Comparison of ENCODE assay signal across 9 mouse cellular contexts in the genomic region with DNA sequence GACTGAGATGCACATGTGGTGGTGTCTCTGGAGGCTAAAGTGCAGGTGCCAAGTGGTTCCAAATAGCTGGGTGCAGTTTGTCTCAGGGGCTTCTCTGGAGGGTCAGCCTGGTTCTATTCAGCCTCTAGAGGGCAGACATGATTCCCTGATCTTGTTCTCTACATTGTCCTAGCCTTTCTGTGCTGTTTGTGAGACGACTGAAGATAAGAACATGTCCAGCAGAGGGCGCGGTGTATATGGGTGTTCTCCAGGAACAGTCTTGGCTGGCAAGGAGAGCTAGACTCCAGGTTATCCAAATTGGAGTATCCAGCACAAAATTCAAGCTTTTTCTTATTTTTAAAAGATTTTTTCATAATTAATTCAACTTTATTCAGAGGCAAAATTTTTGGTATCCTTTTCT. TPM values are rescaled to one million over a fixed set of nuclear protein-coding genes. Genes with fewer than 3 reads are reported as not detected.
A peak's percentile ranks its signal among the peaks of the same experiment; 100 is the strongest.
DNase-seq lines count a peak whose midpoint lies in the region; ATAC-seq and TF ChIP-seq lines count a peak whose summit lies in the region.
"Not testable (repeated sequence)": the region's sequence is repeated elsewhere in the genome, so short reads cannot be mapped to it uniquely, and the experiment has no call there.
"Had no signal": no experiment of that assay in that cellular context is flagged by ENCODE, and none has a peak within 500 bp of the region (broad histone marks: within the 10 kb centered on the region; RNA-seq: fewer than 3 reads in every experiment).

No protein-coding gene starts in this region.

- H3K4me2 ChIP-seq in forebrain, postnatal 0 days (ENCODE audit: low read depth); lung, embryonic 14.5 days: not testable (repeated sequence)

- WGBS in forebrain, postnatal 0 days = 7% methylated on average over 3 of the region's 3 CpGs
- 8% methylated on average over 3 of the region's 3 CpGs for WGBS in hindbrain, embryonic 10.5 days
- WGBS in lung, embryonic 14.5 days = 2% methylated on average over 3 of the region's 3 CpGs

- ATAC-seq in G1E (ENCODE audit: extremely low read depth, insufficient number of reproducible peaks, low FRiP score, poor library complexity, severe bottlenecking) = peak; percentile 28; the same call in 1 of the 2 replicates
- peak; percentile 65 for ATAC-seq in forebrain, postnatal 0 days
- peak; percentile 47; the same call in 1 of the 2 replicates for ATAC-seq in lung, embryonic 14.5 days (ENCODE audit: insufficient read depth)

- DNase-seq in G1E (ENCODE audit: low spot score) = peak; percentile 2
- peak; percentile 40 to 51 for DNase-seq in cerebellum, adult 18-20 months
- peak; percentile 65 for DNase-seq in forebrain, postnatal 0 days
- DNase-seq in hindbrain, embryonic 10.5 days (ENCODE audit: low spot score) = peak; percentile 43
- DNase-seq in layer of hippocampus, adult 8-10 months (ENCODE audit: low spot score in 2 of 2) = peak; percentile 44 to 86
- peak; percentile 86 for DNase-seq in lung, embryonic 14.5 days
- DNase-seq in retina, postnatal 1 day = peak; percentile 81
- DNase-seq in urinary bladder, adult 18-20 months (ENCODE audit: low spot score in 2 of 2) = peak; percentile 20 to 28

- not testable (repeated sequence) for H3K9me3 ChIP-seq in G1E (replicated peaks); forebrain, postnatal 0 days (ENCODE audit: low read length); hindbrain, embryonic 10.5 days; lung, embryonic 14.5 days (ENCODE audit: low read depth, low read length)

- H3K27ac ChIP-seq in forebrain, postnatal 0 days (ENCODE audit: low read depth, low read length); hindbrain, embryonic 10.5 days; lung, embryonic 14.5 days (ENCODE audit: low read depth): not testable (repeated sequence)

- not testable (repeated sequence) for TF ChIP-seq CTCF in G1E (IDR thresholded peaks at IDR 0.05; ENCODE audit: low read depth, low read length)
- peak; percentile 64 for TF ChIP-seq CTCF in forebrain, postnatal 0 days (IDR thresholded peaks at IDR 0.05; ENCODE audit: low read depth)
- peak; percentile 67 for TF ChIP-seq CTCF in lung, embryonic 14.5 days (IDR thresholded peaks at IDR 0.05; ENCODE audit: low read depth)

- not testable (repeated sequence) for H3K4me3 ChIP-seq in G1E (ENCODE audit: low read depth, low read length); forebrain, postnatal 0 days (ENCODE audit: low read depth, low read length); hindbrain, embryonic 10.5 days; lung, embryonic 14.5 days (ENCODE audit: low read depth, low read length)

- H3K27me3 ChIP-seq in G1E (ENCODE audit: insufficient read depth, low read length); forebrain, postnatal 0 days (ENCODE audit: insufficient read depth, low read length); hindbrain, embryonic 10.5 days (ENCODE audit: insufficient read depth, poor library complexity, severe bottlenecking); lung, embryonic 14.5 days (ENCODE audit: insufficient read depth, low read length): not testable (repeated sequence)

- not testable (repeated sequence) for H3K36me3 ChIP-seq in G1E (replicated peaks); forebrain, postnatal 0 days (ENCODE audit: insufficient read depth); hindbrain, embryonic 10.5 days; lung, embryonic 14.5 days (ENCODE audit: insufficient read depth)

- H3K4me1 ChIP-seq in G1E (ENCODE audit: insufficient read depth, low read depth, low read length); forebrain, postnatal 0 days (ENCODE audit: insufficient read depth); hindbrain, embryonic 10.5 days (replicated peaks); lung, embryonic 14.5 days (ENCODE audit: insufficient read depth): not testable (repeated sequence)

- not testable (repeated sequence) for H3K9ac ChIP-seq in forebrain, postnatal 0 days; lung, embryonic 14.5 days

RNA-seq across cellular contexts. Expression of gene Gm5751, which starts 9.7 kb away (rescaled TPM):
- total RNA-seq in G1E (2014; fragmentation: Nextera tagmentation) = 95.6 and 101 TPM in 2 replicates
- 39.6 and 40.8 TPM in 2 replicates for total RNA-seq in G1E (2017)
- 0.19 and 1.2 TPM in 2 replicates for polyA plus RNA-seq in G1E (2012)
- not detected in 2 replicates for total RNA-seq in forebrain, postnatal 0 days (2014; rRNA removed)
- polyA plus RNA-seq in forebrain, postnatal 0 days (2015; fragmentation: Nextera tagmentation; extraction: Ambion mirVana) = not detected in 2 replicates
- not detected in 2 replicates for polyA plus RNA-seq in hindbrain, embryonic 10.5 days (2016; fragmentation: Nextera tagmentation; extraction: Ambion mirVana)
- total RNA-seq in layer of hippocampus, adult 8-10 months (2022) = not detected
- not detected in 2 replicates for polyA plus RNA-seq in lung, embryonic 14.5 days (2014; fragmentation: Nextera tagmentation; extraction: Ambion mirVana)
- polyA plus RNA-seq: liver, embryonic 15.5 days had no signal

RNA-seq across cellular contexts. Expression of gene Gm6592, which starts 20.5 kb away (rescaled TPM):
- total RNA-seq in G1E (2014; fragmentation: Nextera tagmentation) = not detected in 2 replicates
- not detected in 2 replicates for total RNA-seq in G1E (2017)
- polyA plus RNA-seq in G1E (2012) = not detected in 2 replicates
- not detected in 2 replicates for total RNA-seq in forebrain, postnatal 0 days (2014; rRNA removed)
- polyA plus RNA-seq in forebrain, postnatal 0 days (2015; fragmentation: Nextera tagmentation; extraction: Ambion mirVana) = not detected in 2 replicates
- not detected in 2 replicates for polyA plus RNA-seq in hindbrain, embryonic 10.5 days (2016; fragmentation: Nextera tagmentation; extraction: Ambion mirVana)
- total RNA-seq in layer of hippocampus, adult 8-10 months (2022) = not detected
- polyA plus RNA-seq in lung, embryonic 14.5 days (2014; fragmentation: Nextera tagmentation; extraction: Ambion mirVana) = not detected in 2 replicates
- polyA plus RNA-seq: liver, embryonic 15.5 days had no signal

RNA-seq across cellular contexts. Expression of gene B630019K06Rik, which starts 27.9 kb away (rescaled TPM):
- total RNA-seq in G1E (2014; fragmentation: Nextera tagmentation) (0.39 and 1.2 TPM in 2 replicates), G1E (2017) (0.11 and 0.12 TPM in 2 replicates)
- polyA plus RNA-seq in G1E (2012) = 0.15 TPM in 2 replicates
- total RNA-seq in forebrain, postnatal 0 days (2014; rRNA removed) = 40.1 and 60.1 TPM in 2 replicates
- 18.3 and 27.1 TPM in 2 replicates for polyA plus RNA-seq in forebrain, postnatal 0 days (2015; fragmentation: Nextera tagmentation; extraction: Ambion mirVana)
- 2.9 and 4.7 TPM in 2 replicates for polyA plus RNA-seq in hindbrain, embryonic 10.5 days (2016; fragmentation: Nextera tagmentation; extraction: Ambion mirVana)
- 10 to 100 TPM; 32.7 to 36.7 (median 33.4) TPM for total RNA-seq in layer of hippocampus, adult 8-10 months (2022)
- polyA plus RNA-seq in lung, embryonic 14.5 days (2014; fragmentation: Nextera tagmentation; extraction: Ambion mirVana) = 6.5 and 7.0 TPM in 2 replicates

Comparison
In these comparisons a context has a peak if more than half of its experiments do, and no peak if none do; other contexts are left out.
1. DNase-seq: peak in every context shown above with its lines; median percentile 86 in lung, embryonic 14.5 days; 81 in retina, postnatal 1 day; 65 in forebrain, postnatal 0 days; 65 in layer of hippocampus, adult 8-10 months; 46 in cerebellum, adult 18-20 months; 43 in hindbrain, embryonic 10.5 days; 24 in urinary bladder, adult 18-20 months; 2 in G1E.